ENCODE assay signal across 17 mouse cellular contexts in genomic region chr4:99200383-99201136, GRCm38 (mm10). TPM values are rescaled to one million over a fixed set of nuclear protein-coding genes. Genes with fewer than 3 reads are reported as not detected.
DNase-seq lines count a peak whose midpoint lies in the region; ATAC-seq and TF ChIP-seq lines count a peak whose summit lies in the region.
"Had no signal": no experiment of that assay in that cellular context is flagged by ENCODE, and none has a peak within 500 bp of the region (broad histone marks: within the 10 kb centered on the region; RNA-seq: fewer than 3 reads in every experiment).

No protein-coding gene starts in this region.

- no peak for DNase-seq in left cerebral cortex, adult 2 months (ENCODE audit: extremely low spot score in 1 of 2, low spot score in 2 of 2)
- no peak for DNase-seq in left cerebral cortex, postnatal 10 days (ENCODE audit: extremely low spot score in 1 of 2, low spot score in 2 of 2)
- no peak for DNase-seq in liver, embryonic 13.5 days
- DNase-seq in stomach, postnatal 0 days (ENCODE audit: low spot score): peak; percentile 21
- no peak for DNase-seq in adrenal gland, adult 18-20 months (ENCODE audit: low spot score in 2 of 2)
- no peak for DNase-seq in thymus, adult 18-20 months
- DNase-seq: cerebellum, adult 9-10 months; kidney, adult 18-20 months; right cerebral cortex, postnatal 25 days had no signal

- no peak for TF ChIP-seq POLR2A in bone marrow macrophage, adult 2 months (IDR thresholded peaks at IDR 0.05; ENCODE audit: borderline replicate concordance, low read depth, low read length)

- TF ChIP-seq CTCF in left cerebral cortex, adult 2 months (IDR thresholded peaks at IDR 0.05): no peak
- no peak for TF ChIP-seq CTCF in bone marrow macrophage, adult 2 months (IDR thresholded peaks at IDR 0.05; ENCODE audit: low read depth, low read length)
- TF ChIP-seq CTCF in stomach, postnatal 0 days (IDR thresholded peaks at IDR 0.05; ENCODE audit: low read depth): no peak

- peak overlapping the region; percentile 57 for H3K4me2 ChIP-seq in liver, embryonic 13.5 days
- no peak overlapping the region for H3K4me2 ChIP-seq in stomach, postnatal 0 days (replicated peaks; ENCODE audit: low read depth)
- H3K4me2 ChIP-seq: embryonic facial prominence, embryonic 13.5 days; hindbrain, embryonic 15.5 days; lung, embryonic 15.5 days; stomach, embryonic 15.5 days had no signal

- H3K27ac ChIP-seq in left cerebral cortex, adult 2 months: peak overlapping the region; percentile 70
- H3K27ac ChIP-seq in bone marrow macrophage, adult 2 months (ENCODE audit: insufficient read depth, low read depth, low read length): peak overlapping the region; percentile 86
- H3K27ac ChIP-seq in liver, embryonic 13.5 days: 0 out of 2 replicates have a peak overlapping the region, but pooled peaks have one; percentile 47
- H3K27ac ChIP-seq in stomach, postnatal 0 days (replicated peaks): no peak overlapping the region
- H3K27ac ChIP-seq: embryonic facial prominence, embryonic 13.5 days; hindbrain, embryonic 15.5 days; kidney, postnatal 0 days; lung, embryonic 15.5 days; midbrain, embryonic 10.5 days; stomach, embryonic 15.5 days had no signal

- TF ChIP-seq EP300 in stomach, postnatal 0 days (optimal IDR thresholded peaks at IDR 0.05): no peak

- H3K36me3 ChIP-seq in liver, embryonic 13.5 days: no peaks in the 10 kb centered on the region
- no peaks in the 10 kb centered on the region for H3K36me3 ChIP-seq in stomach, postnatal 0 days (ENCODE audit: control insufficient read depth, insufficient read depth, low read length)
- H3K36me3 ChIP-seq: hindbrain, embryonic 15.5 days; lung, embryonic 15.5 days; midbrain, embryonic 10.5 days; stomach, embryonic 15.5 days had no signal

- intact Hi-C loops in left cerebral cortex, adult 2 months (cut with DNase I): no loop called here
- intact Hi-C loops in left cerebral cortex, postnatal 10 days (cut with DNase I): no loop called here

- peaks cover 13% of the 10 kb centered on the region for H3K4me1 ChIP-seq in bone marrow macrophage, adult 2 months (ENCODE audit: control insufficient read depth, insufficient read depth, low read length)
- H3K4me1 ChIP-seq in liver, embryonic 13.5 days (replicated peaks): peaks cover 20% of the 10 kb centered on the region
- no peaks in the 10 kb centered on the region for H3K4me1 ChIP-seq in stomach, postnatal 0 days (replicated peaks; ENCODE audit: control insufficient read depth, insufficient read depth)
- H3K4me1 ChIP-seq: embryonic facial prominence, embryonic 13.5 days; hindbrain, embryonic 15.5 days; lung, embryonic 15.5 days; midbrain, embryonic 10.5 days; stomach, embryonic 15.5 days had no signal

- no peak for ATAC-seq in liver, embryonic 13.5 days (ENCODE audit: low read depth)
- peak; percentile 72 for ATAC-seq in stomach, postnatal 0 days (ENCODE audit: low FRiP score, low TSS enrichment)
- ATAC-seq: forebrain, embryonic 16.5 days had no signal

- no peaks in the 10 kb centered on the region for H3K27me3 ChIP-seq in liver, embryonic 13.5 days
- H3K27me3 ChIP-seq in stomach, postnatal 0 days (ENCODE audit: control insufficient read depth, insufficient read depth, low read length): no peaks in the 10 kb centered on the region
- H3K27me3 ChIP-seq: embryonic facial prominence, embryonic 13.5 days; hindbrain, embryonic 15.5 days; lung, embryonic 15.5 days; stomach, embryonic 15.5 days had no signal

- no peaks in the 10 kb centered on the region for H3K9me3 ChIP-seq in liver, embryonic 13.5 days (replicated peaks)
- no peaks in the 10 kb centered on the region for H3K9me3 ChIP-seq in stomach, postnatal 0 days (ENCODE audit: control insufficient read depth, low read length)
- H3K9me3 ChIP-seq: embryonic facial prominence, embryonic 13.5 days; hindbrain, embryonic 15.5 days; lung, embryonic 15.5 days; midbrain, embryonic 10.5 days; stomach, embryonic 15.5 days had no signal

- 59% methylated on average over 7 of the region's 7 CpGs for WGBS in liver, embryonic 13.5 days (ENCODE audit: insufficient replicate concordance)
- 85% methylated on average over 7 of the region's 7 CpGs for WGBS in stomach, postnatal 0 days

- 0 out of 2 replicates have a peak overlapping the region, but pooled peaks have one; percentile 17 for H3K9ac ChIP-seq in liver, embryonic 13.5 days
- H3K9ac ChIP-seq in stomach, postnatal 0 days (ENCODE audit: low read length): no peak overlapping the region
- H3K9ac ChIP-seq: embryonic facial prominence, embryonic 13.5 days; hindbrain, embryonic 15.5 days; lung, embryonic 15.5 days; stomach, embryonic 15.5 days had no signal

- peak overlapping the region; percentile 7; the same call in 1 of the 2 replicates for H3K4me3 ChIP-seq in left cerebral cortex, adult 2 months
- H3K4me3 ChIP-seq in bone marrow macrophage, adult 2 months (ENCODE audit: insufficient read depth, low read length): peak overlapping the region; percentile 26; the same call in 1 of the 2 replicates
- H3K4me3 ChIP-seq in liver, embryonic 13.5 days (replicated peaks): peak overlapping the region; percentile 26; the same call in 1 of the 2 replicates
- no peak overlapping the region for H3K4me3 ChIP-seq in stomach, postnatal 0 days (ENCODE audit: low read depth, low read length)
- H3K4me3 ChIP-seq: embryonic facial prominence, embryonic 13.5 days; hindbrain, embryonic 15.5 days; lung, embryonic 15.5 days; midbrain, embryonic 10.5 days; stomach, embryonic 15.5 days had no signal

RNA-seq across cellular contexts. Expression of gene Atg4c, which starts 6.8 kb away (rescaled TPM):
- total RNA-seq in left cerebral cortex, adult 2 months (2021): 10 to 100 TPM; 44.8 to 46.8 TPM
- total RNA-seq in left cerebral cortex, postnatal 10 days (2021): 10 to 100 TPM; 25.3 to 29.3 TPM
- polyA plus RNA-seq in bone marrow macrophage, adult 2 months (2012; ENCODE audit: insufficient read depth, insufficient read length, missing spikeins): 23.5 and 23.8 TPM in 2 replicates
- polyA plus RNA-seq in liver, embryonic 13.5 days (2015; fragmentation: Nextera tagmentation; extraction: Ambion mirVana): 3.8 and 6.0 TPM in 2 replicates
- 7.3 and 7.5 TPM in 2 replicates for polyA plus RNA-seq in stomach, postnatal 0 days (2015; fragmentation: Nextera tagmentation; extraction: Ambion mirVana)
- total RNA-seq in adrenal gland, adult 18-20 months (2021): 10 to 100 TPM in 1 of 2 experiments, 1 to 10 TPM in 1; 9.6 to 14.3 TPM
